Mouse (Mus musculus): Measurements from ENCODE around the gene Fam208a. TPM values are rescaled to one million over a fixed set of nuclear protein-coding genes. Genes with fewer than 3 reads are reported as not detected.
A peak's percentile ranks its signal among the peaks of the same experiment; 100 is the strongest.

The Fam208a gene
- total and polyA plus RNA-seq, 3 experiments: 4.4 to 11.4 (median 8.2) TPM

GRCm38 (mm10) chr14:27393806-27394205 is 34.8 kb upstream of the Fam208a start:
- Histone ChIP-seq H3K9ac (ENCODE audit: insufficient read depth, low read depth) (no peak overlapping the region), H3K4me3 (replicated peaks in 1 of 3; ENCODE audit: low read depth in 2 of 3, low read length in 2 of 3, poor library complexity in 1 of 3) (no peak overlapping the region), H3K4me1 (ENCODE audit: control insufficient read depth in 1 of 2, insufficient read depth in 2 of 2) (peaks cover 14 to 29% of the 10 kb centered on the region in 2 experiments), H3K79me2 (replicated peaks; ENCODE audit: control insufficient read depth, extremely low read depth, insufficient read depth, poor library complexity, severe bottlenecking) (no peaks in the 10 kb centered on the region), H3K27ac (ENCODE audit: insufficient read depth, low read depth) (no peak overlapping the region), H3K36me3 (replicated peaks in 1 of 2; ENCODE audit: control insufficient read depth in 1 of 2, insufficient read depth in 1 of 2, low read length in 1 of 2) (no peaks in the 10 kb centered on the region), H3K9me3 (replicated peaks; ENCODE audit: low read length) (no peaks in the 10 kb centered on the region), H3K27me3 (replicated peaks) (no peaks in the 10 kb centered on the region), H3K4me2 (ENCODE audit: insufficient read depth, low read depth, poor library complexity, severe bottlenecking) (no peak overlapping the region)
- dilution Hi-C loops (cut with MboI; ENCODE audit: extremely low pct_ligation_motif_present, extremely low pct_unique_long_range_greater_than_20kb, low sequenced_read_pairs) (no loop called here), in situ Hi-C loops (cut with MboI; ENCODE audit: low pct_ligation_motif_present, low pct_unique_long_range_greater_than_20kb, low sequenced_read_pairs) (no loop called here)
- DNase-seq (ENCODE audit: extremely low read depth): no peak
- TF ChIP-seq KAT2A (IDR thresholded peaks at IDR 0.05; ENCODE audit: insufficient replicate concordance, low read length): no peak

- Histone ChIP-seq H3K4me2 (ENCODE audit: insufficient read depth, low read depth, poor library complexity, severe bottlenecking) (peak overlapping the region; percentile 55; the same call in 1 of the 2 replicates), H3K9ac (ENCODE audit: insufficient read depth, low read depth) (no peak overlapping the region), H3K27me3 (replicated peaks) (peaks cover 5% of the 10 kb centered on the region), H3K36me3 (replicated peaks in 1 of 2; ENCODE audit: control insufficient read depth in 1 of 2, insufficient read depth in 1 of 2, low read length in 1 of 2) (no peaks in the 10 kb centered on the region), H3K27ac (ENCODE audit: insufficient read depth, low read depth) (no peak overlapping the region), H3K4me3 (replicated peaks in 1 of 3; ENCODE audit: low read depth in 2 of 3, low read length in 2 of 3, poor library complexity in 1 of 3) (no peak overlapping the region), H3K4me1 (ENCODE audit: control insufficient read depth in 1 of 2, insufficient read depth in 2 of 2) (peaks cover 18 to 24% of the 10 kb centered on the region in 2 experiments), H3K9me3 (replicated peaks; ENCODE audit: low read length) (no peaks in the 10 kb centered on the region), H3K79me2 (replicated peaks; ENCODE audit: control insufficient read depth, extremely low read depth, insufficient read depth, poor library complexity, severe bottlenecking) (no peaks in the 10 kb centered on the region)
- peak; percentile 74 for TF ChIP-seq NRF1 (IDR thresholded peaks at IDR 0.05; ENCODE audit: low read depth, low read length)
- peak; percentile 51; the same call in 1 of the 2 replicates for TF ChIP-seq IRF4 (IDR thresholded peaks at IDR 0.05; ENCODE audit: low read depth, low read length)
- 0 out of 2 replicates have a peak, but pooled peaks have one; percentile 8 for TF ChIP-seq ETS1 (conservative IDR thresholded peaks at IDR 0.05; ENCODE audit: low read depth, low read length)
- TF ChIP-seq MEF2A (IDR thresholded peaks at IDR 0.05; ENCODE audit: borderline replicate concordance, low read depth, low read length): 0 out of 2 replicates have a peak, but pooled peaks have one; percentile 29
- no peak for TF ChIP-seq ZC3H11A (IDR thresholded peaks at IDR 0.05; ENCODE audit: low read depth, low read length)
- TF ChIP-seq TCF12 (IDR thresholded peaks at IDR 0.05; ENCODE audit: low read depth, low read length): no peak
- no peak for TF ChIP-seq ELF1 (IDR thresholded peaks at IDR 0.05; ENCODE audit: low read depth, low read length)
- TF ChIP-seq MAX (IDR thresholded peaks at IDR 0.05; ENCODE audit: low read length): no peak
- no peak for TF ChIP-seq MAFK (IDR thresholded peaks at IDR 0.05; ENCODE audit: insufficient replicate concordance, low read length)
- no peak for TF ChIP-seq JUND (conservative IDR thresholded peaks at IDR 0.05; ENCODE audit: low read depth, low read length)
- peak; percentile 41; the same call in 1 of the 2 replicates for TF ChIP-seq EP300 (IDR thresholded peaks at IDR 0.05; ENCODE audit: low read length)
- no peak for TF ChIP-seq CTCF (conservative IDR thresholded peaks at IDR 0.05 in 1 of 2, IDR thresholded peaks at IDR 0.05 in 1 of 2; ENCODE audit: low read depth in 2 of 2, low read length in 2 of 2)
- peak; percentile 95 for TF ChIP-seq CHD1 (IDR thresholded peaks at IDR 0.05; ENCODE audit: low read depth, low read length)
- no peak for TF ChIP-seq SIN3A (IDR thresholded peaks at IDR 0.05; ENCODE audit: low read length)
- dilution Hi-C loops (cut with MboI; ENCODE audit: extremely low pct_ligation_motif_present, extremely low pct_unique_long_range_greater_than_20kb, low sequenced_read_pairs) (no loop called here), in situ Hi-C loops (cut with MboI; ENCODE audit: low pct_ligation_motif_present, low pct_unique_long_range_greater_than_20kb, low sequenced_read_pairs) (loop anchor here (5.0 kb wide), 1 partner anchor 54 kb away; no protein-coding TSS in a partner anchor)
- no peak for DNase-seq (ENCODE audit: extremely low read depth)
Observed at GRCm38 (mm10) chr14:27396424-27396823, 32.2 kb upstream of the Fam208a start.

Measured in CH12.LX (cell line).